Mouse (Mus musculus): ENCODE results near the gene Gm20867. TPM values are rescaled to one million over a fixed set of nuclear protein-coding genes. Genes with fewer than 3 reads are reported as not detected.

Gm20867 gene
- not detected for polyA plus RNA-seq (2017; shearing (Covaris generic))

GRCm38 (mm10) chrY:77963104-77963503 lies at the start of gene Gm20867:
Gene Gm20867, minus strand, starts transcription at chrY:77963204.

Other genes starting within 250 kb of the Gm20867 start
- gene Gm29564, start 249.8 kb upstream of the Gm20867 start, polyA plus RNA-seq (2017; shearing (Covaris generic)): not detected